ENCODE assay signal across 13 mouse cellular contexts in genomic region chr17:25755627-25756377, GRCm38 (mm10). TPM values are rescaled to one million over a fixed set of nuclear protein-coding genes. Genes with fewer than 3 reads are reported as not detected.
DNase-seq lines count a peak whose midpoint lies in the region; ATAC-seq and TF ChIP-seq lines count a peak whose summit lies in the region.
"Had no signal": no experiment of that assay in that cellular context is flagged by ENCODE, and none has a peak within 500 bp of the region (broad histone marks: within the 10 kb centered on the region; RNA-seq: fewer than 3 reads in every experiment).

No protein-coding gene starts in this region.

- 39% methylated on average over 4 of the region's 4 CpGs for WGBS in liver, postnatal 0 days (ENCODE audit: insufficient replicate concordance)
- 39% methylated on average over 4 of the region's 4 CpGs for WGBS in liver, embryonic 12.5 days (ENCODE audit: insufficient replicate concordance)
- WGBS in embryonic facial prominence, embryonic 12.5 days = 33% methylated on average over 4 of the region's 4 CpGs
- WGBS in stomach, embryonic 14.5 days = 26% methylated on average over 4 of the region's 4 CpGs

- no peak for TF ChIP-seq CTCF in liver, postnatal 0 days (IDR thresholded peaks at IDR 0.05; ENCODE audit: low read depth)

- no peaks in the 10 kb centered on the region for H3K4me1 ChIP-seq in liver, postnatal 0 days (ENCODE audit: insufficient read depth)
- H3K4me1 ChIP-seq in liver, embryonic 12.5 days = no peaks in the 10 kb centered on the region
- H3K4me1 ChIP-seq in embryonic facial prominence, embryonic 12.5 days = peaks cover 16% of the 10 kb centered on the region
- peaks cover 21% of the 10 kb centered on the region for H3K4me1 ChIP-seq in stomach, embryonic 14.5 days (ENCODE audit: control insufficient read depth, insufficient read depth, low read length)
- H3K4me1 ChIP-seq: limb, embryonic 15.5 days had no signal

- H3K36me3 ChIP-seq in liver, postnatal 0 days (replicated peaks; ENCODE audit: insufficient read depth, low read length) = no peaks in the 10 kb centered on the region
- H3K36me3 ChIP-seq in liver, embryonic 12.5 days = no peaks in the 10 kb centered on the region
- H3K36me3 ChIP-seq in embryonic facial prominence, embryonic 12.5 days = no peaks in the 10 kb centered on the region
- no peaks in the 10 kb centered on the region for H3K36me3 ChIP-seq in stomach, embryonic 14.5 days (ENCODE audit: control insufficient read depth, insufficient read depth, low read length)
- H3K36me3 ChIP-seq: embryonic facial prominence, embryonic 13.5 days; heart, embryonic 15.5 days; limb, embryonic 15.5 days had no signal

- H3K27me3 ChIP-seq in liver, postnatal 0 days (ENCODE audit: insufficient read depth, low read length) = 0 out of 2 replicates have a peak, but pooled peaks cover 3% of the 10 kb centered on the region
- H3K27me3 ChIP-seq in liver, embryonic 12.5 days (replicated peaks) = peaks cover 18% of the 10 kb centered on the region; the same call in 1 of the 2 replicates
- no peaks in the 10 kb centered on the region for H3K27me3 ChIP-seq in embryonic facial prominence, embryonic 12.5 days
- no peaks in the 10 kb centered on the region for H3K27me3 ChIP-seq in stomach, embryonic 14.5 days (ENCODE audit: control insufficient read depth, insufficient read depth, low read length)
- H3K27me3 ChIP-seq: embryonic facial prominence, embryonic 13.5 days; limb, embryonic 15.5 days had no signal

- no peak for TF ChIP-seq EP300 in liver, postnatal 0 days (IDR thresholded peaks at IDR 0.05; ENCODE audit: low read depth)

- H3K4me3 ChIP-seq in liver, postnatal 0 days (ENCODE audit: low read depth, low read length) = no peak overlapping the region
- no peak overlapping the region for H3K4me3 ChIP-seq in liver, embryonic 12.5 days
- no peak overlapping the region for H3K4me3 ChIP-seq in embryonic facial prominence, embryonic 12.5 days
- H3K4me3 ChIP-seq in stomach, embryonic 14.5 days (ENCODE audit: low read depth, low read length) = no peak overlapping the region
- H3K4me3 ChIP-seq: embryonic facial prominence, embryonic 13.5 days; heart, embryonic 15.5 days; limb, embryonic 15.5 days had no signal

- no peak overlapping the region for H3K27ac ChIP-seq in liver, postnatal 0 days (ENCODE audit: low read depth)
- H3K27ac ChIP-seq in liver, embryonic 12.5 days = no peak overlapping the region
- H3K27ac ChIP-seq in embryonic facial prominence, embryonic 12.5 days = no peak overlapping the region
- peak overlapping the region; percentile 11; the same call in 1 of the 2 replicates for H3K27ac ChIP-seq in stomach, embryonic 14.5 days (ENCODE audit: low read length)
- H3K27ac ChIP-seq: embryonic facial prominence, embryonic 13.5 days; limb, embryonic 15.5 days had no signal

- peak; percentile 34 for DNase-seq in embryo, embryonic 11 days
- DNase-seq in embryo, embryonic 9.5 days (ENCODE audit: extremely low spot score) = no peak
- no peak for DNase-seq in liver, postnatal 0 days
- no peak for DNase-seq in spleen, postnatal 4 days (ENCODE audit: low spot score in 2 of 2)
- DNase-seq in cerebellum, adult 11 months = no peak
- DNase-seq: adrenal gland, postnatal 10 days; layer of hippocampus, postnatal 36 days had no signal

- H3K9ac ChIP-seq in liver, postnatal 0 days (replicated peaks) = no peak overlapping the region
- H3K9ac ChIP-seq in liver, embryonic 12.5 days = no peak overlapping the region
- 0 out of 2 replicates have a peak overlapping the region, but pooled peaks have one; percentile 20 for H3K9ac ChIP-seq in embryonic facial prominence, embryonic 12.5 days
- no peak overlapping the region for H3K9ac ChIP-seq in stomach, embryonic 14.5 days (replicated peaks; ENCODE audit: low read depth, low read length)
- H3K9ac ChIP-seq: heart, embryonic 15.5 days; limb, embryonic 15.5 days had no signal

- H3K4me2 ChIP-seq in liver, postnatal 0 days (ENCODE audit: low read depth, low read length) = no peak overlapping the region
- H3K4me2 ChIP-seq in liver, embryonic 12.5 days = no peak overlapping the region
- no peak overlapping the region for H3K4me2 ChIP-seq in embryonic facial prominence, embryonic 12.5 days (replicated peaks)
- no peak overlapping the region for H3K4me2 ChIP-seq in stomach, embryonic 14.5 days (replicated peaks; ENCODE audit: low read depth, low read length)
- H3K4me2 ChIP-seq: embryonic facial prominence, embryonic 13.5 days; heart, embryonic 15.5 days; limb, embryonic 15.5 days had no signal

- H3K9me3 ChIP-seq in liver, postnatal 0 days (ENCODE audit: low read length) = no peaks in the 10 kb centered on the region
- H3K9me3 ChIP-seq in liver, embryonic 12.5 days (replicated peaks) = no peaks in the 10 kb centered on the region
- no peaks in the 10 kb centered on the region for H3K9me3 ChIP-seq in embryonic facial prominence, embryonic 12.5 days
- no peaks in the 10 kb centered on the region for H3K9me3 ChIP-seq in stomach, embryonic 14.5 days (ENCODE audit: control insufficient read depth, low read depth, low read length)
- H3K9me3 ChIP-seq: embryonic facial prominence, embryonic 13.5 days; heart, embryonic 15.5 days; limb, embryonic 15.5 days had no signal

- 0 out of 2 replicates have a peak, but pooled peaks have one; percentile 15 for ATAC-seq in liver, postnatal 0 days
- no peak for ATAC-seq in liver, embryonic 12.5 days
- ATAC-seq in embryonic facial prominence, embryonic 12.5 days (ENCODE audit: insufficient number of reproducible peaks, insufficient read depth, low FRiP score, low TSS enrichment) = no peak; the same call in 1 of the 2 replicates
- ATAC-seq in stomach, embryonic 14.5 days (ENCODE audit: insufficient number of reproducible peaks, insufficient read depth, low FRiP score, low read depth) = peak; percentile 74

RNA-seq across cellular contexts. Expression of gene Msln, which starts 1.6 kb away (rescaled TPM):
- 12.3 and 14.7 TPM in 2 replicates for polyA plus RNA-seq in liver, postnatal 0 days (2015; fragmentation: Nextera tagmentation; extraction: Ambion mirVana)
- polyA plus RNA-seq in liver, embryonic 12.5 days (2016; fragmentation: Nextera tagmentation; extraction: Ambion mirVana) = 0.26 and 0.30 TPM in 2 replicates
- 0.37 and 0.38 TPM in 2 replicates for polyA plus RNA-seq in embryonic facial prominence, embryonic 12.5 days (2016; fragmentation: Nextera tagmentation; extraction: Ambion mirVana)
- 29.5 and 36.0 TPM in 2 replicates for polyA plus RNA-seq in stomach, embryonic 14.5 days (2014; fragmentation: Nextera tagmentation; extraction: Ambion mirVana)

RNA-seq across cellular contexts. Expression of gene Narfl, which starts 17.8 kb away (rescaled TPM):
- 12.8 and 15.3 TPM in 2 replicates for polyA plus RNA-seq in liver, postnatal 0 days (2015; fragmentation: Nextera tagmentation; extraction: Ambion mirVana)
- 18.9 and 19.3 TPM in 2 replicates for polyA plus RNA-seq in liver, embryonic 12.5 days (2016; fragmentation: Nextera tagmentation; extraction: Ambion mirVana)
- polyA plus RNA-seq in embryonic facial prominence, embryonic 12.5 days (2016; fragmentation: Nextera tagmentation; extraction: Ambion mirVana) = 23.9 and 25.6 TPM in 2 replicates
- 26.0 and 29.0 TPM in 2 replicates for polyA plus RNA-seq in stomach, embryonic 14.5 days (2014; fragmentation: Nextera tagmentation; extraction: Ambion mirVana)

RNA-seq across cellular contexts. Expression of gene Mslnl, which starts 20.0 kb away (rescaled TPM):
- polyA plus RNA-seq in liver, postnatal 0 days (2015; fragmentation: Nextera tagmentation; extraction: Ambion mirVana) = not detected in 2 replicates
- polyA plus RNA-seq in liver, embryonic 12.5 days (2016; fragmentation: Nextera tagmentation; extraction: Ambion mirVana) = not detected in 2 replicates
- polyA plus RNA-seq in embryonic facial prominence, embryonic 12.5 days (2016; fragmentation: Nextera tagmentation; extraction: Ambion mirVana) = 0.35 and 0.41 TPM in 2 replicates
- not detected in 2 replicates for polyA plus RNA-seq in stomach, embryonic 14.5 days (2014; fragmentation: Nextera tagmentation; extraction: Ambion mirVana)
- polyA plus RNA-seq: embryonic facial prominence, embryonic 13.5 days; heart, embryonic 15.5 days had no signal

RNA-seq across cellular contexts. Expression of gene Rpusd1, which starts 28.3 kb away (rescaled TPM):
- 3.8 and 3.9 TPM in 2 replicates for polyA plus RNA-seq in liver, postnatal 0 days (2015; fragmentation: Nextera tagmentation; extraction: Ambion mirVana)
- polyA plus RNA-seq in liver, embryonic 12.5 days (2016; fragmentation: Nextera tagmentation; extraction: Ambion mirVana) = 8.8 and 10.3 TPM in 2 replicates
- 27.0 and 29.1 TPM in 2 replicates for polyA plus RNA-seq in embryonic facial prominence, embryonic 12.5 days (2016; fragmentation: Nextera tagmentation; extraction: Ambion mirVana)
- 22.1 and 25.0 TPM in 2 replicates for polyA plus RNA-seq in stomach, embryonic 14.5 days (2014; fragmentation: Nextera tagmentation; extraction: Ambion mirVana)

RNA-seq across cellular contexts. Expression of gene Chtf18, which starts 28.6 kb away (rescaled TPM):
- 7.4 TPM in 2 replicates for polyA plus RNA-seq in liver, postnatal 0 days (2015; fragmentation: Nextera tagmentation; extraction: Ambion mirVana)
- 33.3 and 37.6 TPM in 2 replicates for polyA plus RNA-seq in liver, embryonic 12.5 days (2016; fragmentation: Nextera tagmentation; extraction: Ambion mirVana)
- 43.5 and 45.9 TPM in 2 replicates for polyA plus RNA-seq in embryonic facial prominence, embryonic 12.5 days (2016; fragmentation: Nextera tagmentation; extraction: Ambion mirVana)
- polyA plus RNA-seq in stomach, embryonic 14.5 days (2014; fragmentation: Nextera tagmentation; extraction: Ambion mirVana) = 17.3 and 18.6 TPM in 2 replicates

Comparison
In these comparisons a context has a peak if more than half of its experiments do, and no peak if none do; other contexts are left out.
1. ATAC-seq: peak in liver, postnatal 0 days (single experiment) and stomach, embryonic 14.5 days (single experiment); none in liver, embryonic 12.5 days (single experiment) and embryonic facial prominence, embryonic 12.5 days (single experiment).